Mouse (Mus musculus) kidney, postnatal 36 days (tissue): ENCODE measurements around the gene Mta3.
"Not testable (repeated sequence)": the region's sequence is repeated elsewhere in the genome, so short reads cannot be mapped to it uniquely, and the experiment has no call there.

Experiments
- DNase-seq, 2 experiments: peaks; one replicate each; pipeline ENCODE4 v3.0.0; 2021 to 2022; ENCODE audit warnings: mixed read lengths in 2 of 2

Gene Mta3

GRCm38 (mm10) chr17:83709517-83709916 is 3.6 kb downstream of the Mta3 start:
- DNase-seq, result not testable (repeated sequence)

GRCm38 (mm10) chr17:83710639-83711038 is 4.7 kb downstream of the Mta3 start:
- DNase-seq, result no peak

DNA sequence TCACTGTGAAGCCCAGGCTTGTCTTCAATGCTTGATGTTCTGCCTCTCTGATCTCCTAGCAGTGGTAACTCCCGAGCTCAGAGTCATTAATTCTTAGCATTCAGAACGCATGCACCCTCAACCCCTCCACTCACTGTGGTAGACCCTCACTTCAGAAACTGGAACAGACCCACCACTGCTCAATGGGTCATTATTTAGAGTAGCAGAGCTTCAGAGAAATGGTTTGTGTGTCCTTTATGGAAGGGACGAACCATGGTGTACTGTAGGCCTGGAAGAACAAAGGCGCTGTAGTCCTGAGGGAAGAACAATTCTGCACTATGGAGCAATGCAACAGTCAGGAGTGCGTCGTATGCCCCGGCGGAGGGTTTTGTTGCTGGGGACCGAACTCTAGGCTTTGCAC is 6.4 kb downstream of the Mta3 start:
- DNase-seq, result no peak

- no peak for DNase-seq
Observed at GRCm38 (mm10) chr17:83720449-83720848, 14.5 kb downstream of the Mta3 start.

GRCm38 (mm10) chr17:83721157-83721556 is 15.2 kb downstream of the Mta3 start:
- DNase-seq, result no peak

DNA sequence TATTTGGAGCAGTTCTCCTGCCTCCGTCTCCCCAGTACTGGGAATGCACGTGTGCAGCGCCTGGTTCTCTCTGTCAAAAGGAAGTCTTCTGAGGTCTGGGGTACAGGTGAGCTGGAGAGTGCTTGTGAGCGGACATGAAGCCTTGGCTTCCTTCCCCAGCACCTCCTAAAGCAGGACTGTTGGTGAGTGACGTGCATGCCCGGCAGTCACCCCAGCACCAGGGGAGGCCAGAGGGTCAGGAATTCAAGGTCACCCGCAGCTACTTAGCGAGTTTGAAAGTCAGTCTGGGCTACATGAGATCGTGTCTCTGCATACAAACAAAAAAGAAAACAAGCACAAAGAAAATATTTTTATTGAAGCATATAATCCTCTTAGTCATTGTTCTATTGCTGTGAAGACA is 17.1 kb downstream of the Mta3 start:
- DNase-seq, result no peak

DNA sequence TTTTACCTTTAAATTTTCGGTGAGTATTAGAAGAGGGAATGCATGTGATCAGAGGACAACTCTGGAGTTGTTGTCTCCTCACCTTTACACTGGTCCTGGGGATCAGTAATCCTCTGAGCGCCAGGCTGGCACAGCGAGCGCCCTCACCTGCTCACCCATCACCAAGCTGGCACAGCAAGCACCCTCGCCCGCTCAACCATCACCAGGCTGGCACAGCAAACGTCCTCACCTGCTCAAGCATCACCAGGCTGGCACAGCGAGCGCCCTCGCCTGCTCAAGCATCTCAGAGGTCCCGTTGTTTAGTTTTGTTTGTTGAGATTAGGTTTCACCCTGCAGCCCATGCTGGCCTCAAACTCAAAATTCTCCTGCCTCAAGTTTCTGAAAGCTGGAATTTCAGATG is 20.5 kb downstream of the Mta3 start:
- DNase-seq, result peak; percentile 23 to 72

DNA sequence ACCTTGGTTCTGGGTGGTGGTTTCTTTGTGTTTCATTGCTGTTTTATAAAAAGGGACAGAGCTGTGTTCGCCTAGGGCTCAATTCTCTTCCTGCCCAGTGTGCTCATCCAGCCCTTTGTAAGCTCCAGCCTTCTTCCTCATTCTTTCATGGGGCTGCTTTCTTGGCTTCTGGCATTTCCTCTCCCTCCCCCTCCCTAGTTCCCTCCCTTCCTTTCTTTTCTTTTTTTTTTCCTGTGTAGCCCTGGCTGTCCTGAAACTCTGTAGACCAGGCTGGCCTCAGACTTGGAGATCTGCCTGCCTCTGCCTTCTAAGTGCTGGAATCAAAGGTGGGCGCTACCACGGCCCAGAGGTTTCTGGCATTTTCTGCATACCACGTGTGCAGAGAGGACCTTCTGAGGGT is 21.7 kb downstream of the Mta3 start:
- DNase-seq, result no peak

DNA sequence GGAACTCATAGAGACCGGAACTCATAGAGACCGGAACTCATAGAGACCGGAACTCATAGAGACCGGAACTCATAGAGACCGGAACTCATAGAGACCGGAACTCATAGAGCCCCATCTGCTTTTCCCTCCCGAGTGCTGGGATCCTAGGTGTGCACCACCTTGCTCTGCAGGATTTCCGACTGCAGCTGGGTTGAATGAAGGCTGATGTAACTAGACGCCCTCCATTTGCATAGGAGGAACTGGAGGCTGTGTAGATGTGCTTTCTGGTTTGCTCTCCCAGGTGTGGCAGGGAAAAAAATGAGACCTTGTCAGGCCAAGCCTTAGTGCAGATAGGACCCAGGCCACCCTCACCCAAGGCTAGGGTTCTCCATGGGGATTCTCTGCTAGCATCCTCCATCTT is 23.1 kb downstream of the Mta3 start:
- DNase-seq, result no peak

DNA sequence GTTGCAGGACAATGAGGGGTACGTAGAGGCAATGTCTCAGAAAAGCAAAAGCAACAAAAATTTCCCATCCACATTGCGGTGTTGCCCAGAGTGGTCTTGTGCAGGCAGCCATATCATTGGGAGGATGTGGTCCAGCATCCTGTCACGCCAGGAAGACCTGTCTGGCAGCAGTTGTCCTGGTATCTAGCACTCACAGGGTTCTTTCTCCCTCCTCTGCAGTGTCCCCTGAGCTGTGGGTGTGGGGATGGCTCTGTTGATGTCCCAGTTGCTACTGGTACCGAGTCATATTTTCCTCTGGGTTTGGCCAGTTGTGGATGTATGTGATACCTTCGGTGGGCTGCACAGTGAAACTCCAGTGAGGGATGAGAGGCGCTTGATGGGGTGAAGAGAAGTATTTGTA is 24.2 kb downstream of the Mta3 start:
- DNase-seq, result no peak

- DNase-seq, result peak; percentile 47 to 56
Observed at GRCm38 (mm10) chr17:83732166-83732629, 26.2 kb downstream of the Mta3 start.

DNA sequence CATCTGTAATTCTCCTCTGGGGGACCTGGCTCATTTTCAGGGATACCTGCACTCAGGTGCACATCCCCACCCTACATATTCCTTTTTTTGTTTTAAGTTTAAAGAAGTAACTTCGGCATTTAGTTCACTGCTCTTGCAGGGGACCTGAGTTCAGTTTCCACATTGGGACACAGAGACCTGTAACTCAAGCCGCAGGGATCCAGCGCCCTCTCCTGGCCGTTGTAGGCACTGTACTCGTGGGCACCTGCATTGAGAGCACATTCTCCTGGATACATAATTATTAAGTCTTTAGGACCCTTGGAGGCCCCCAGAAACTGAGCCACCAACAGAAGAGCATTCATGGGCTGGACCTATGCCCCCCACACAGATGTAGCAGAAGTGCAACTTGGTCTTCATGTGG is 26.8 kb downstream of the Mta3 start:
- DNase-seq, result peak; percentile 57 to 88

DNA sequence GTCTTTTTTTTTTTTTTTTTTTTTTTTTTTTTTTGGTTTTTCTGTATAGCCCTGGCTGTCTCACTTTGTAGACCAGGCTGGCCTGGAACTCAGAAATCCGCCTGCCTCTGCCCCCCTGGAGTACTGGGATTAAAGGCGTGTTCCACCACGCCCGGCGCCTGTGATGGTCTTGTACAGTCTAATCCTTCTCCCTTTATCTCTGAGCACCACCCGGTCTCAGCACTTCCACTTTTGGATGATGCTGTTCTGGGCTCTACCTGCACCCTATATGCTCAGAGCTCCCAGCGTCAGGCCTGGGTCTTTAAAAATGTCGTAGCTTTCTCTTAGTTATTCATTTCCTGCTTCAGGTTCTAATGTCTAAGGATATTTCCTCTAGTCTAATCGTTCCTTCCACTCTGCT is 30.7 kb downstream of the Mta3 start:
- no peak for DNase-seq

DNA sequence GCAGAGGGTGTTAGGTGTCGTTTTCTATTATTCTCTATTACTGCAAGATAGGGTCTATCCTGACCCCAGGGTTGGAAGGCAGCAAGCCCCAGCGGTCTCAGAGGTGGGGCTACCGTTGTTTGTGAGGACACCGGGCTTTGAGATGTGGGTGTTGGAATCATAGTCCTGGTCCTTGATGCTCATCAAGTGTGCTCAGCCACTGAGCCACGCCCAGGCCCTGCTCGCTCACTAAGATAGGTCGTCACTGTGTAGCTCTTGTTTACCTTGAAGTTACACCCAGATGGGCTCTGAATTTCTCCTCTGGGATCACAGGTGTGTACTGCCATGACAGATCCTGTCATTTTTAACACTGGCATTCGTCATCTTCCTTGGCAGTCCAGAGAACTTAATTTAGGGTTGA is 31.8 kb downstream of the Mta3 start:
- no peak for DNase-seq

- DNase-seq, result no peak
Observed at GRCm38 (mm10) chr17:83740135-83740676, 34.2 kb downstream of the Mta3 start.

DNA sequence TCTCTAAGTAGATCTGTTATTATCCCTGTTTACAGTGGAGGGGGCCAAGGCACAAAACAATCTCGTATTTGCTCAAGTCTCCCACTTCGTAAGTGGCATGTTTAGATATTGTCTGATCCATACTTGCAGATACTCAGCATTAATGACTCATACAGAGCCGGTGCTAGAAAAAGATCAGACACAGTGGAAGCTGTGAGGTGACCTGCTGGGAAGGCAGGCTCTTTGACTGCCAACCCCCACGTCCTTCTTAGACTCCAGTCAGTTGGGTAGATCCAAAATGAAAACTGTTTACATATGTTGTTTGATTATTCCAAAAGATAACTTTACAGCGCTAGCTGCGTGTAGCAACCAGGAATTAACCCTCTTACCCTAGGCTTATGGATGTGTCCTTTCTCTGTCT is 35.3 kb downstream of the Mta3 start:
- no peak for DNase-seq

DNA sequence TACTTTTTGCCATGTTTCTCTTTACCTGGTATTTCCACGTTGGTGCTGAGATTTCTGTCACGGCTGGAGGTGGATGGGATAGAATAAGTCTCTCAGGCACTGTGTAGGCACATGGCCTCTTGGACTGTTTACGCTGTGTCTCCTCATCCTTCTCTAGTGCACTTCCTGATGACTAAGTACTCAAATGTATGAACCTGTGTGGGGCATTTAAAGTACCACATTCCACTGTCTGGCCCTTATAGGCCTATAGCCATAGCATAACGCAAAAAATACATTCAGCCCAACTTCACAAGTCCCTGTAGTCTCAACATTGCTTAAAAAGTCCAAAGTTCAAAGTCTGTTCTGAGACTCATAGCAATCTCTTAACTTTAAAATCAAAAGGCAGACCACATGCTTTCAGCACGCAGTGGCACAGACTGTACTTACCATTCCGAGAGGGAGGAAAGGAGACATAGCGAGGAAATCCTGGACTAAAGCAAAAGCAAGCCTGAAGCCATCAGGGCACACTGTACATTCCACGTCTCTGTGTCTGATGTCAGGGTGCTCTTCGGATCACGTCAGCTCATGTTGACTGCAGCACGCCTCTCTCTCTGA is 38.4 kb downstream of the Mta3 start:
- DNase-seq, result no peak

DNA sequence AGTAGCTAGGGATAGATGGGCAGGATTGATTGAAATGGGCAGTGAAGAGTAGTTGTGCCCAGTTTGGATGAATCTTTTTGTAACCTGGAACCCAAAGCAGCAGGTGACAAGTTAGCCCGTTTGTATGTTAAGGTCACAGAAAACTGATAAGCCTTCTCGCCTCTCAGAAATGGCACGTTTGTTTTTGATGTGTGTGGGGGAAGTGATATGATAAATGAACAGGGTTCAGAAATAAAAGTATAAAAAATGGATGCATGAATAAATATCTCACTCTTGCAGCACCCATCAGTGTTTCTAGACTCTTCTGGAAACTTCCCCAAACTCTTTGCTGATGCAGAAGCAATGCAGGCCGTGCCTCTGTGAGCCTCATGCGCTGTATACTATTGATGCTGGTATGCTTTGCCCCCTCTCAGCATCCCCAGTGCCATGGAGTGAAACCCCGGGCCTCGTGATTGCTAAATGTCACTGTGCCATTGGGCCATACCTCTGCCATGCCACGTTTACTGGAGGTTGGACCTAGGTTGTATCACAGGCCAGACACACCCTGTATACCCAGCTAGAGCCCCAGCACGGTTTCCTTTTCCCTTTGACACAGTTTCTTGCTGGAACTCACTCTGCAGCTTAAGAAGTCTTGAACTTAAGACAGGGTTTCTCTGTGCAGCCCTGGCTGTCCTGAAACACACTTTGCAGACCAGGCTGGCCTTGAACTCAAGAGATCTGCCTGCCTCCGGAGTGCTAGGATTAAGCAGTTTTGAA is 41.6 kb downstream of the Mta3 start:
- DNase-seq, result no peak

DNA sequence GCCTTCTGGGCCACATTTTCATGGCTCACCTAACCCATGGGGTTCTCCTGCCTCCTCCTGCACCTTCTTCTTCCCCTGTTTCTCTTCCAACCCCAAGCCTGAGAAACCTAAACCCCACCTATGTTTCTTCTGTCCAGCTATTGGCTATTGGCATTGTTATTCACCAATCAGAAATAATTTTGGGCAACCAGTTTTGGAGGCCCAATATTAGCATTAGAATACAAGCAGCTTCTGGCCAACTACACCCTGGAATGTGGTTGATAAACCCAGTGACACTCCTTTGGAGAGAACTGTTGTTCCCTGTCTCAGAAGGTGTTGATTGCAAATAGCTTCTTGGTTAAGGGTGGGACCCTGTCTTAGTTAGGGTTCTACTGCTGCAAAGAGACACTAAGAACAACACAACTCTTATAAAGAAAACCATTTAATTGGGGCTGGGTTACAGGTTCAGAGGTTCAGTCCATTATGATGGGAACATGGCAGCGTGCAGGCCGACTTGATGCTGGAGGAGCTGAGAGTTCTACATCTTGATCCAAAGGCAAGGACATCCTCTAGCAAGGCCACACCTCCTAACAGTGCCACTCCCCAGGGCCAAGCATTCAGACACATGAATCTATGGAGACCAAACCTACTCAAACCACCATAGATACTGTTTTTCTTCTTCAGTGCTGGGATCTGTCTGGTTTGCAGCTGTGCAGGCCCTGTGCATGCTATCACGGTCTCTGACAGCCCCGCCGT is 44.4 kb downstream of the Mta3 start:
- DNase-seq, result no peak

DNA sequence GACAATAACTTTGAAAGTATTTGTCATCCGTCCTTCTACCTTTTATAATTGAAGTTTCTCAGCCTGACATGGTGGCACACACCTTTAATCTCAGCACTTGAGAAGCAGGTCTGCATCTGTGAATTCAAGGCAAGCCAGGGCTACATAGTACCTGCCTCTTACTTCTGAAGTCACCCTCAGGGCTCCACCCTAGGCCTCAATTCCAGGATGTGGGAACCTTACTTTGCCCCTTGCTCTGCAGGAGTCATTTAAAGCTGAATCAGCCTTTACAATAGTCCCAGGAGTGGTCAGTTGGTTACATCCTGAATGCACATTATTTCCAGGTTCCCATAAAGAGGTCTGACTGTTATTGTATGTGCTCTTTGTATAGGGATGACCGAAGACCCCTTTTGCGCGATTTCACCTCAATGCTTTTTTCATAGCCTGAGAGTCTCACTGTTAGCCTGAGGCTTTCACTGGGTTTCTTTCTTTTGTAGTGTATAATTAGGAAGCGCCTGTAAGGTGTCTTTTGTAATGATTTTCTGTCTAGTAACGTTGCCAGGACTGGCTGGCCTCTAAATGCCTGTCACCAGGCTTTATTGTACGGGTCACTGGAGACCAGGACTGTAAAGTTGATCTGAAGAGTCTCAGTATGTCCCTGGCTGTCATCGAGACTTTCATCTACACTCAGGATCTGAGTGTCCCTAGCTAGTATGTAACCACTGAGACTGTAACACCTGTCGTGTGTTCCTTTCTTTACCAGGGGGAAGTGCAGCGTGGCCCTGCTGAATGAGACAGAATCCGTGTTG is 47.3 kb downstream of the Mta3 start:
- peak in 1 of 2 experiments; percentile 12 for DNase-seq

DNA sequence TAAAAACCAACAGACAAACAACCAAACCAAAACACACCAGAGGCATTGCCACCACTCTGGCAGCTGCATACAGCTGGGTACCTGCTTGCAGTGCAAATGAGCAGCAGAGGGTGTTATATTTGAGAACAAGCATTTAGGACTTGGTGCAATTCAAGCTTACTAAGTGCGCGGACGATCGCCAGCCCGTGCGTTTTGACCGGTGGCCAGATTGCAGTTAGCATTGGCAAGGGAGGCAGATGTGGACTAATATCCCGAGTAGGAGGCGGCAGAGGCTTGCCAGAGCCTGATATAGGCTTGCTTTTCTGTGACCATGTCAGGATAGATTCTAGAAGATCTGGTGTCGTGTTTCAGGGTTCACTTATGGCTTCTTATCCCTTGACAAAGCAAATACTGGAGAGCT is 52.1 kb downstream of the Mta3 start:
- no peak for DNase-seq

GRCm38 (mm10) chr17:83759547-83759946 is 53.6 kb downstream of the Mta3 start:
- no peak for DNase-seq

GRCm38 (mm10) chr17:83764538-83764937 is 58.6 kb downstream of the Mta3 start:
- no peak for DNase-seq
